Mouse (Mus musculus): ENCODE results near the gene Mlip. TPM values are rescaled to one million over a fixed set of nuclear protein-coding genes. Genes with fewer than 3 reads are reported as not detected.

Gene Mlip
- polyA plus RNA-seq (2012; ENCODE audit: insufficient read depth, insufficient read length, missing spikeins): not detected in 2 replicates

- Histone ChIP-seq H3K4me3 (ENCODE audit: insufficient read depth, low read length) (no peak within 1 kb of the TSS), H3K27ac (ENCODE audit: insufficient read depth, low read depth, low read length) (no peak within 1 kb of the TSS), H3K4me1 (ENCODE audit: control insufficient read depth, insufficient read depth, low read length) (no peaks in the 10 kb centered on the region)
- TF ChIP-seq POLR2A (IDR thresholded peaks at IDR 0.05; ENCODE audit: borderline replicate concordance, low read depth, low read length) (no peak), CTCF (IDR thresholded peaks at IDR 0.05; ENCODE audit: low read depth, low read length) (no peak)
These were observed at the start of gene Mlip for GRCm38 (mm10) chr9:77352432-77353175. Gene Mlip, minus strand, starts transcription at chr9:77352969.

- H3K4me1 ChIP-seq (ENCODE audit: control insufficient read depth, insufficient read depth, low read length): no peaks in the 10 kb centered on the region
- TF ChIP-seq POLR2A (IDR thresholded peaks at IDR 0.05; ENCODE audit: borderline replicate concordance, low read depth, low read length) (no peak), CTCF (IDR thresholded peaks at IDR 0.05; ENCODE audit: low read depth, low read length) (no peak)
These were observed 47.0 kb upstream of the Mlip start for GRCm38 (mm10) chr9:77399801-77400200.

GRCm38 (mm10) chr9:77398856-77399631 is 46.3 kb upstream of the Mlip start:
- TF ChIP-seq CTCF (IDR thresholded peaks at IDR 0.05; ENCODE audit: low read depth, low read length) (no peak), POLR2A (IDR thresholded peaks at IDR 0.05; ENCODE audit: borderline replicate concordance, low read depth, low read length) (no peak)
- Histone ChIP-seq H3K4me1 (ENCODE audit: control insufficient read depth, insufficient read depth, low read length) (no peaks in the 10 kb centered on the region), H3K27ac (ENCODE audit: insufficient read depth, low read depth, low read length) (no peak overlapping the region), H3K4me3 (ENCODE audit: insufficient read depth, low read length) (no peak overlapping the region)

More at GRCm38 (mm10) chr9:77399801-77400200, 47.0 kb upstream of the Mlip start:
- Histone ChIP-seq H3K4me3 (ENCODE audit: insufficient read depth, low read length) (no peak overlapping the region), H3K27ac (ENCODE audit: insufficient read depth, low read depth, low read length) (no peak overlapping the region)

GRCm38 (mm10) chr9:77397027-77397426 is 44.3 kb upstream of the Mlip start:
- no peak overlapping the region for H3K27ac ChIP-seq (ENCODE audit: insufficient read depth, low read depth, low read length)

GRCm38 (mm10) chr9:77391248-77391647 is 38.5 kb upstream of the Mlip start:
- TF ChIP-seq POLR2A (IDR thresholded peaks at IDR 0.05; ENCODE audit: borderline replicate concordance, low read depth, low read length) (no peak), CTCF (IDR thresholded peaks at IDR 0.05; ENCODE audit: low read depth, low read length) (no peak)
- H3K4me1 ChIP-seq (ENCODE audit: control insufficient read depth, insufficient read depth, low read length): no peaks in the 10 kb centered on the region
- no peak overlapping the region for H3K4me3 ChIP-seq (ENCODE audit: insufficient read depth, low read length)
- H3K27ac ChIP-seq (ENCODE audit: insufficient read depth, low read depth, low read length): no peak overlapping the region

More at GRCm38 (mm10) chr9:77397027-77397426, 44.3 kb upstream of the Mlip start:
- Histone ChIP-seq H3K4me3 (ENCODE audit: insufficient read depth, low read length) (no peak overlapping the region), H3K4me1 (ENCODE audit: control insufficient read depth, insufficient read depth, low read length) (no peaks in the 10 kb centered on the region)
- TF ChIP-seq CTCF (IDR thresholded peaks at IDR 0.05; ENCODE audit: low read depth, low read length): no peak
- TF ChIP-seq POLR2A (IDR thresholded peaks at IDR 0.05; ENCODE audit: borderline replicate concordance, low read depth, low read length): no peak

- Histone ChIP-seq H3K4me3 (ENCODE audit: insufficient read depth, low read length) (no peak overlapping the region), H3K4me1 (ENCODE audit: control insufficient read depth, insufficient read depth, low read length) (no peaks in the 10 kb centered on the region)
These were observed 36.2 kb upstream of the Mlip start for GRCm38 (mm10) chr9:77388956-77389355.

GRCm38 (mm10) chr9:77386751-77387150 is 34.0 kb upstream of the Mlip start:
- TF ChIP-seq POLR2A (IDR thresholded peaks at IDR 0.05; ENCODE audit: borderline replicate concordance, low read depth, low read length) (no peak), CTCF (IDR thresholded peaks at IDR 0.05; ENCODE audit: low read depth, low read length) (no peak)
- H3K4me1 ChIP-seq (ENCODE audit: control insufficient read depth, insufficient read depth, low read length): no peaks in the 10 kb centered on the region
- no peak overlapping the region for H3K27ac ChIP-seq (ENCODE audit: insufficient read depth, low read depth, low read length)
- no peak overlapping the region for H3K4me3 ChIP-seq (ENCODE audit: insufficient read depth, low read length)

More at GRCm38 (mm10) chr9:77388956-77389355, 36.2 kb upstream of the Mlip start:
- TF ChIP-seq POLR2A (IDR thresholded peaks at IDR 0.05; ENCODE audit: borderline replicate concordance, low read depth, low read length) (no peak), CTCF (IDR thresholded peaks at IDR 0.05; ENCODE audit: low read depth, low read length) (no peak)
- no peak overlapping the region for H3K27ac ChIP-seq (ENCODE audit: insufficient read depth, low read depth, low read length)

- Histone ChIP-seq H3K4me1 (ENCODE audit: control insufficient read depth, insufficient read depth, low read length) (no peaks in the 10 kb centered on the region), H3K4me3 (ENCODE audit: insufficient read depth, low read length) (no peak overlapping the region), H3K27ac (ENCODE audit: insufficient read depth, low read depth, low read length) (no peak overlapping the region)
- TF ChIP-seq POLR2A (IDR thresholded peaks at IDR 0.05; ENCODE audit: borderline replicate concordance, low read depth, low read length) (no peak), CTCF (IDR thresholded peaks at IDR 0.05; ENCODE audit: low read depth, low read length) (no peak)
These were observed 32.8 kb upstream of the Mlip start for GRCm38 (mm10) chr9:77385611-77386010.

- Histone ChIP-seq H3K4me3 (ENCODE audit: insufficient read depth, low read length) (no peak overlapping the region), H3K27ac (ENCODE audit: insufficient read depth, low read depth, low read length) (no peak overlapping the region), H3K4me1 (ENCODE audit: control insufficient read depth, insufficient read depth, low read length) (no peaks in the 10 kb centered on the region)
- TF ChIP-seq POLR2A (IDR thresholded peaks at IDR 0.05; ENCODE audit: borderline replicate concordance, low read depth, low read length) (no peak), CTCF (IDR thresholded peaks at IDR 0.05; ENCODE audit: low read depth, low read length) (no peak)
These were observed 31.9 kb upstream of the Mlip start for GRCm38 (mm10) chr9:77384651-77385050.

GRCm38 (mm10) chr9:77383951-77384350 is 31.2 kb upstream of the Mlip start:
- no peak for TF ChIP-seq POLR2A (IDR thresholded peaks at IDR 0.05; ENCODE audit: borderline replicate concordance, low read depth, low read length)
- no peak for TF ChIP-seq CTCF (IDR thresholded peaks at IDR 0.05; ENCODE audit: low read depth, low read length)
- H3K4me1 ChIP-seq (ENCODE audit: control insufficient read depth, insufficient read depth, low read length): no peaks in the 10 kb centered on the region
- no peak overlapping the region for H3K27ac ChIP-seq (ENCODE audit: insufficient read depth, low read depth, low read length)
- no peak overlapping the region for H3K4me3 ChIP-seq (ENCODE audit: insufficient read depth, low read length)
